Mouse (Mus musculus) liver, embryonic 14.5 days (tissue): Measurements from ENCODE around the gene Tuba8. TPM values are rescaled to one million over a fixed set of nuclear protein-coding genes. Genes with fewer than 3 reads are reported as not detected.

Experiments
- ATAC-seq: fragments of 200-750 bp; cut with Nextera tagmentation; 2 replicates; pipeline ENCODE4 v1.8.0; 2017; ENCODE audit warnings: moderate number of reproducible peaks, mild to moderate bottlenecking, moderate library complexity; ENCODE audit not compliant: insufficient read depth
- DNase-seq, 3 experiments: peaks; one replicate each; pipeline ENCODE4 v3.0.0-alpha.2; 2012 to 2013; ENCODE audit warnings: low read depth in 3 of 3, low spot score in 3 of 3
- H3K27ac ChIP-seq: fragments of 300-500 bp; sonication (generic); 2 replicates; pipeline ENCODE4 v1.5.1; 2014; ENCODE audit warnings: moderate library complexity, mild to moderate bottlenecking, control low read depth, inconsistent platforms
- H3K27me3 ChIP-seq: fragments of 300-500 bp; sonication (generic); 2 replicates; pipeline ENCODE4 v1.6.1; 2014; ENCODE audit warnings: mild to moderate bottlenecking, low read length, moderate library complexity; ENCODE audit not compliant: control insufficient read depth, insufficient read depth
- H3K36me3 ChIP-seq: fragments of 300-500 bp; sonication (generic); replicated peaks from 2 replicates; pipeline ENCODE4 v1.6.1; 2014; ENCODE audit warnings: low read depth; ENCODE audit not compliant: control insufficient read depth, insufficient read depth
- H3K4me1 ChIP-seq, 2 experiments: fragments of 200-500 bp in 1 of 2; fragments of 300-500 bp in 1 of 2; sonication (generic) in 1 of 2; replicated peaks; 2 replicates each; pipeline ENCODE4 v1.6.1; 2012 to 2014; ENCODE audit warnings: antibody characterized with exemption in 1 of 2, inconsistent platforms in 1 of 2, low read length in 1 of 2; ENCODE audit not compliant: control insufficient read depth in 2 of 2, insufficient read depth in 2 of 2
- H3K4me2 ChIP-seq: fragments of 300-500 bp; sonication (generic); 2 replicates; pipeline ENCODE4 v1.6.1; 2014; ENCODE audit warnings: low read depth, mild to moderate bottlenecking, control low read depth, moderate library complexity
- H3K4me3 ChIP-seq, 2 experiments: fragments of 200-500 bp in 1 of 2; fragments of 300-500 bp in 1 of 2; sonication (generic) in 1 of 2; 2 replicates each; pipeline ENCODE4 v1.5.1; 2012 to 2014; ENCODE audit warnings: low read depth in 2 of 2, low read length in 2 of 2, mild to moderate bottlenecking in 2 of 2, control low read depth in 1 of 2, inconsistent platforms in 1 of 2, moderate library complexity in 1 of 2; ENCODE audit not compliant: insufficient read depth in 1 of 2
- H3K9ac ChIP-seq: fragments of 300-500 bp; sonication (generic); replicated peaks from 2 replicates; pipeline ENCODE4 v1.6.1; 2014; ENCODE audit warnings: mild to moderate bottlenecking, control low read depth, moderate library complexity
- H3K9me3 ChIP-seq: fragments of 300-500 bp; sonication (generic); 2 replicates; pipeline ENCODE4 v1.6.1; 2016; ENCODE audit warnings: low read length, mixed read lengths; ENCODE audit not compliant: control insufficient read depth
- CTCF ChIP-seq: IDR thresholded peaks from 2 replicates; pipeline ENCODE4 v1.5.1; 2016; ENCODE audit warnings: antibody characterized with exemption, low read depth, control low read depth
- EP300 ChIP-seq: IDR thresholded peaks from 2 replicates; pipeline ENCODE4 v1.6.1; 2016; ENCODE audit warnings: antibody characterized with exemption, low read depth
- WGBS: fragments of 180-500 bp; shearing (Covaris S2); extraction: QIAGEN DNeasy Blood & Tissue Kit; methylation state at CpG from one replicate; pipeline ENCODE4 v1.1.7; 2014; ENCODE audit not compliant: insufficient replicate concordance; 5-methylcytosine and 5-hydroxymethylcytosine counted together
- polyA plus RNA-seq, 2 experiments: library from polyadenylated mRNA; depleted of rRNA in 1 of 2; stranded (reverse) in 1 of 2; unstranded in 1 of 2; fragments of >200 nt; fragmentation: Nextera tagmentation in 1 of 2; extraction: Ambion mirVana in 1 of 2; gene quantifications; 2 replicates each; pipeline versions ENCODE4 v1.2.1 to v1.2.3; 2012 to 2014

Tuba8 gene
- polyA plus RNA-seq, 2 experiments, result 1.1 to 6.0 TPM

GRCm38 (mm10) chr6:121226043-121226442 is 15.5 kb downstream of the Tuba8 start:
- DNase-seq (no peak), ATAC-seq (0 out of 2 replicates have a peak, but pooled peaks have one; percentile 15)
- TF ChIP-seq CTCF (no peak), EP300 (no peak)
- Histone ChIP-seq H3K4me3 (no peak overlapping the region), H3K9me3 (no peaks in the 10 kb centered on the region), H3K4me1 (peaks cover 0 to 21% of the 10 kb centered on the region in 2 experiments; a peak in 3 of 4 replicates), H3K27me3 (no peaks in the 10 kb centered on the region), H3K27ac (no peak overlapping the region), H3K9ac (no peak overlapping the region), H3K36me3 (no peaks in the 10 kb centered on the region), H3K4me2 (no peak overlapping the region)
- 23% methylated on average over 4 of the region's 4 CpGs for WGBS

GRCm38 (mm10) chr6:121226744-121227143 is 16.2 kb downstream of the Tuba8 start:
- no peak for ATAC-seq
- no peak overlapping the region for H3K4me2 ChIP-seq
- H3K9me3 ChIP-seq, result no peaks in the 10 kb centered on the region
- no peak overlapping the region for H3K9ac ChIP-seq
- H3K27ac ChIP-seq, result no peak overlapping the region
- H3K27me3 ChIP-seq, result no peaks in the 10 kb centered on the region
- H3K4me1 ChIP-seq, result peaks cover 0 to 21% of the 10 kb centered on the region in 2 experiments; a peak in 3 of 4 replicates
- no peak for TF ChIP-seq EP300
- no peak overlapping the region for H3K4me3 ChIP-seq
- WGBS, result 42% methylated on average over 2 of the region's 2 CpGs
- no peak for DNase-seq
- H3K36me3 ChIP-seq, result no peaks in the 10 kb centered on the region

GRCm38 (mm10) chr6:121228421-121228820 is 17.9 kb downstream of the Tuba8 start:
- no peaks in the 10 kb centered on the region for H3K9me3 ChIP-seq
- DNase-seq, result no peak
- no peak overlapping the region for H3K9ac ChIP-seq
- no peaks in the 10 kb centered on the region for H3K36me3 ChIP-seq
- ATAC-seq, result no peak
- no peak for TF ChIP-seq CTCF
- TF ChIP-seq EP300, result no peak
- peaks cover 0 to 21% of the 10 kb centered on the region in 2 experiments; a peak in 3 of 4 replicates for H3K4me1 ChIP-seq
- no peak overlapping the region for H3K4me2 ChIP-seq
- no peaks in the 10 kb centered on the region for H3K27me3 ChIP-seq
- no peak overlapping the region for H3K27ac ChIP-seq
- no peak overlapping the region for H3K4me3 ChIP-seq
- 56% methylated on average over 8 of the region's 8 CpGs for WGBS

- 44% methylated on average over 1 of the region's 1 CpGs for WGBS
- H3K9me3 ChIP-seq, result no peaks in the 10 kb centered on the region
- H3K4me3 ChIP-seq, result no peak overlapping the region
- H3K27me3 ChIP-seq, result no peaks in the 10 kb centered on the region
- no peak overlapping the region for H3K27ac ChIP-seq
- H3K4me1 ChIP-seq, result no peaks in the 10 kb centered on the region
- H3K36me3 ChIP-seq, result no peaks in the 10 kb centered on the region
- no peak for DNase-seq
- H3K4me2 ChIP-seq, result no peak overlapping the region
- no peak overlapping the region for H3K9ac ChIP-seq
- TF ChIP-seq EP300, result no peak
- no peak for TF ChIP-seq CTCF
- no peak for ATAC-seq
Observed at GRCm38 (mm10) chr6:121232652-121233051, 22.2 kb downstream of the Tuba8 start.

- 62% methylated on average over 2 of the region's 2 CpGs for WGBS
- Histone ChIP-seq H3K4me2 (no peak overlapping the region), H3K9me3 (no peaks in the 10 kb centered on the region), H3K27me3 (no peaks in the 10 kb centered on the region), H3K4me1 (peaks cover 0 to 3% of the 10 kb centered on the region in 2 experiments; a peak in 2 of 4 replicates), H3K36me3 (no peaks in the 10 kb centered on the region), H3K9ac (no peak overlapping the region), H3K4me3 (no peak overlapping the region), H3K27ac (no peak overlapping the region)
- no peak for TF ChIP-seq CTCF
- TF ChIP-seq EP300, result no peak
- ATAC-seq (no peak), DNase-seq (no peak)
Observed at GRCm38 (mm10) chr6:121236386-121236785, 25.9 kb downstream of the Tuba8 start.
